Mouse (Mus musculus): ENCODE measurements around the gene Tmem262. TPM values are rescaled to one million over a fixed set of nuclear protein-coding genes. Genes with fewer than 3 reads are reported as not detected.

Gene Tmem262
- polyA plus RNA-seq, 1 experiment from 2014 or later = not detected

Small RNA genes within 50 kb of the gene (microRNA-seq; reads per million reads assigned to microRNA genes)
- 1.5 reads per million for gene Mir6988

Other genes starting within 250 kb of the Tmem262 start
- 27.0 and 33.0 TPM in 2 replicates for gene Frmd8, start 204.8 kb upstream of the Tmem262 start, polyA plus RNA-seq (2016; fragmentation: Nextera tagmentation; extraction: Ambion mirVana)
- gene Slc25a45, start 202.2 kb upstream of the Tmem262 start, polyA plus RNA-seq (2016; fragmentation: Nextera tagmentation; extraction: Ambion mirVana) = 1.7 and 2.5 TPM in 2 replicates
- gene Tigd3, start 185.9 kb upstream of the Tmem262 start, polyA plus RNA-seq (2016; fragmentation: Nextera tagmentation; extraction: Ambion mirVana) = 10.5 and 11.8 TPM in 2 replicates
- gene Dpf2, start 167.0 kb upstream of the Tmem262 start, polyA plus RNA-seq (2016; fragmentation: Nextera tagmentation; extraction: Ambion mirVana) = 156 and 174 TPM in 2 replicates
- 4.7 and 5.7 TPM in 2 replicates for gene Cdc42ep2, start 155.2 kb upstream of the Tmem262 start, polyA plus RNA-seq (2016; fragmentation: Nextera tagmentation; extraction: Ambion mirVana)
- gene Pola2, start 115.8 kb upstream of the Tmem262 start, polyA plus RNA-seq (2016; fragmentation: Nextera tagmentation; extraction: Ambion mirVana) = 44.4 and 46.6 TPM in 2 replicates
- not detected in 2 replicates for gene Slc22a20, start 93.9 kb upstream of the Tmem262 start, polyA plus RNA-seq (2016; fragmentation: Nextera tagmentation; extraction: Ambion mirVana)
- gene Capn1, start 64.1 kb upstream of the Tmem262 start, polyA plus RNA-seq (2016; fragmentation: Nextera tagmentation; extraction: Ambion mirVana) = 5.6 and 6.4 TPM in 2 replicates
- gene Syvn1, start 33.5 kb upstream of the Tmem262 start, polyA plus RNA-seq (2016; fragmentation: Nextera tagmentation; extraction: Ambion mirVana) = 33.2 and 35.2 TPM in 2 replicates
- 66.0 and 68.6 TPM in 2 replicates for gene Mrpl49, start 22.2 kb upstream of the Tmem262 start, polyA plus RNA-seq (2016; fragmentation: Nextera tagmentation; extraction: Ambion mirVana)
- 635 and 643 TPM in 2 replicates for gene Fau, start 22.2 kb upstream of the Tmem262 start, polyA plus RNA-seq (2016; fragmentation: Nextera tagmentation; extraction: Ambion mirVana)
- gene Znhit2, start 18.8 kb upstream of the Tmem262 start, polyA plus RNA-seq (2016; fragmentation: Nextera tagmentation; extraction: Ambion mirVana) = 34.3 and 38.2 TPM in 2 replicates
- gene Tm7sf2, start 11.7 kb upstream of the Tmem262 start, polyA plus RNA-seq (2016; fragmentation: Nextera tagmentation; extraction: Ambion mirVana) = 44.3 and 45.9 TPM in 2 replicates
- gene Vps51, start 2.8 kb upstream of the Tmem262 start, polyA plus RNA-seq (2016; fragmentation: Nextera tagmentation; extraction: Ambion mirVana) = 79.4 and 80.6 TPM in 2 replicates
- 2.6 and 3.2 TPM in 2 replicates for gene Gm28374, start 2.2 kb downstream of the Tmem262 start, polyA plus RNA-seq (2016; fragmentation: Nextera tagmentation; extraction: Ambion mirVana)
- gene Zfpl1, start 4.9 kb downstream of the Tmem262 start, polyA plus RNA-seq (2016; fragmentation: Nextera tagmentation; extraction: Ambion mirVana) = 72.4 and 75.0 TPM in 2 replicates
- gene Cdca5, start 5.0 kb downstream of the Tmem262 start, polyA plus RNA-seq (2016; fragmentation: Nextera tagmentation; extraction: Ambion mirVana) = 27.1 and 28.4 TPM in 2 replicates
- gene AC131692.1, start 14.4 kb downstream of the Tmem262 start, polyA plus RNA-seq (2016; fragmentation: Nextera tagmentation; extraction: Ambion mirVana) = 0.33 TPM in 1 of 2 replicates, not detected in the other
- 0.63 and 0.82 TPM in 2 replicates for gene Naaladl1, start 25.7 kb downstream of the Tmem262 start, polyA plus RNA-seq (2016; fragmentation: Nextera tagmentation; extraction: Ambion mirVana)
- 53.5 and 59.0 TPM in 2 replicates for gene Sac3d1, start 38.6 kb downstream of the Tmem262 start, polyA plus RNA-seq (2016; fragmentation: Nextera tagmentation; extraction: Ambion mirVana)
- gene Snx15, start 48.3 kb downstream of the Tmem262 start, polyA plus RNA-seq (2016; fragmentation: Nextera tagmentation; extraction: Ambion mirVana) = 40.3 and 42.3 TPM in 2 replicates
- gene Batf2, start 61.0 kb downstream of the Tmem262 start, polyA plus RNA-seq (2016; fragmentation: Nextera tagmentation; extraction: Ambion mirVana) = not detected in 2 replicates
- gene Arl2, start 61.5 kb downstream of the Tmem262 start, polyA plus RNA-seq (2016; fragmentation: Nextera tagmentation; extraction: Ambion mirVana) = 100 and 102 TPM in 2 replicates
- not detected in 2 replicates for gene Majin, start 104.4 kb downstream of the Tmem262 start, polyA plus RNA-seq (2016; fragmentation: Nextera tagmentation; extraction: Ambion mirVana)
- gene Gpha2, start 146.3 kb downstream of the Tmem262 start, polyA plus RNA-seq (2016; fragmentation: Nextera tagmentation; extraction: Ambion mirVana) = not detected in 2 replicates
- gene Ppp2r5b, start 155.8 kb downstream of the Tmem262 start, polyA plus RNA-seq (2016; fragmentation: Nextera tagmentation; extraction: Ambion mirVana) = 77.8 and 82.8 TPM in 2 replicates
- 13.8 and 14.7 TPM in 2 replicates for gene Atg2a, start 161.6 kb downstream of the Tmem262 start, polyA plus RNA-seq (2016; fragmentation: Nextera tagmentation; extraction: Ambion mirVana)
- gene Ehd1, start 196.7 kb downstream of the Tmem262 start, polyA plus RNA-seq (2016; fragmentation: Nextera tagmentation; extraction: Ambion mirVana) = 87.2 and 96.4 TPM in 2 replicates
- gene Cdc42bpg, start 226.4 kb downstream of the Tmem262 start, polyA plus RNA-seq (2016; fragmentation: Nextera tagmentation; extraction: Ambion mirVana) = 0.27 and 0.60 TPM in 2 replicates

Data from neural tube, embryonic 12.5 days (tissue).